Mouse (Mus musculus) hindbrain, embryonic 13.5 days (tissue): ENCODE data around the gene Slc25a5. TPM values are rescaled to one million over a fixed set of nuclear protein-coding genes. Genes with fewer than 3 reads are reported as not detected.

Experiments used
- polyA plus RNA-seq: library from polyadenylated mRNA; unstranded; fragments of >200 nt; fragmentation: Nextera tagmentation; extraction: Ambion mirVana; gene quantifications from 2 replicates; pipeline ENCODE4 v1.2.1, GENCODE M21; 2015

Slc25a5 gene
- polyA plus RNA-seq, 1 experiment from 2014 or later: 574 TPM

Other genes with a start within 250 kb of the Slc25a5 start
- 587 and 603 TPM in 2 replicates for gene Pgrmc1, start 197.4 kb upstream of the Slc25a5 start, polyA plus RNA-seq
- gene Akap17b, start 150.3 kb upstream of the Slc25a5 start, polyA plus RNA-seq: 5.6 TPM in 2 replicates
- 0.85 and 0.92 TPM in 2 replicates for gene Slc25a43, start 52.0 kb upstream of the Slc25a5 start, polyA plus RNA-seq
- gene Ube2a, start 78.2 kb downstream of the Slc25a5 start, polyA plus RNA-seq: 120 and 122 TPM in 2 replicates
- 23.4 and 24.7 TPM in 2 replicates for gene C330007P06Rik, start 78.5 kb downstream of the Slc25a5 start, polyA plus RNA-seq
- gene Nkrf, start 107.2 kb downstream of the Slc25a5 start, polyA plus RNA-seq: 14.4 and 14.6 TPM in 2 replicates
- 76.5 TPM in 2 replicates for gene Sept6, start 196.1 kb downstream of the Slc25a5 start, polyA plus RNA-seq